In genomic region chr14:28321916-28322534, GRCm38 (mm10) we compare ENCODE assay signal across 18 mouse cellular contexts.
DNase-seq lines count a peak whose midpoint lies in the region; ATAC-seq and TF ChIP-seq lines count a peak whose summit lies in the region.
"Had no signal": no experiment of that assay in that cellular context is flagged by ENCODE, and none has a peak within 500 bp of the region (broad histone marks: within the 10 kb centered on the region; RNA-seq: fewer than 3 reads in every experiment).

No protein-coding gene starts in this region.

- 79% methylated on average over 5 of the region's 5 CpGs for WGBS in kidney, postnatal 0 days
- 93% methylated on average over 5 of the region's 5 CpGs for WGBS in neural tube, embryonic 15.5 days
- WGBS in stomach, embryonic 16.5 days = 64% methylated on average over 5 of the region's 5 CpGs

- TF ChIP-seq CTCF in kidney, postnatal 0 days (IDR thresholded peaks at IDR 0.05; ENCODE audit: low read depth) = peak; percentile 19; the same call in 1 of the 2 replicates

- H3K27ac ChIP-seq in kidney, postnatal 0 days = no peak overlapping the region
- H3K27ac ChIP-seq in neural tube, embryonic 15.5 days (replicated peaks) = 0 out of 2 replicates have a peak overlapping the region, but pooled peaks have one; percentile 15
- H3K27ac ChIP-seq in stomach, embryonic 16.5 days (ENCODE audit: low read length) = no peak overlapping the region
- H3K27ac ChIP-seq: liver, embryonic 13.5 days; midbrain, embryonic 13.5 days; stomach, embryonic 15.5 days had no signal

- H3K9ac ChIP-seq in kidney, postnatal 0 days (ENCODE audit: low read depth, low read length) = no peak overlapping the region
- no peak overlapping the region for H3K9ac ChIP-seq in neural tube, embryonic 15.5 days (replicated peaks)
- H3K9ac ChIP-seq in stomach, embryonic 16.5 days (ENCODE audit: low read length) = no peak overlapping the region
- H3K9ac ChIP-seq: forebrain, postnatal 0 days; liver, embryonic 13.5 days; midbrain, embryonic 13.5 days; stomach, embryonic 15.5 days had no signal

- no peaks in the 10 kb centered on the region; the same call in 1 of the 2 replicates for H3K4me1 ChIP-seq in kidney, postnatal 0 days (replicated peaks; ENCODE audit: insufficient read depth, low read length)
- peaks cover 5% of the 10 kb centered on the region; the same call in 1 of the 2 replicates for H3K4me1 ChIP-seq in neural tube, embryonic 15.5 days
- no peaks in the 10 kb centered on the region; the same call in 1 of the 2 replicates for H3K4me1 ChIP-seq in stomach, embryonic 16.5 days (ENCODE audit: control insufficient read depth, insufficient read depth, low read length)
- H3K4me1 ChIP-seq: liver, embryonic 13.5 days; stomach, embryonic 15.5 days had no signal

- H3K4me3 ChIP-seq in kidney, postnatal 0 days (replicated peaks; ENCODE audit: low read depth, low read length) = no peak overlapping the region
- H3K4me3 ChIP-seq in neural tube, embryonic 15.5 days (replicated peaks) = no peak overlapping the region
- H3K4me3 ChIP-seq in stomach, embryonic 16.5 days (replicated peaks; ENCODE audit: low read length) = no peak overlapping the region
- H3K4me3 ChIP-seq: liver, embryonic 13.5 days; midbrain, embryonic 13.5 days; stomach, embryonic 15.5 days had no signal

- DNase-seq in kidney, postnatal 0 days (ENCODE audit: low spot score) = no peak
- DNase-seq in kidney, postnatal 36 days = no peak
- no peak for DNase-seq in neural tube, embryonic 10.5 days (ENCODE audit: extremely low spot score, low spot score)
- DNase-seq in gastrocnemius, postnatal 25 days = peak; percentile 71
- no peak for DNase-seq in cerebellum, adult 11 months
- DNase-seq: cerebellum, adult 11-12 months; cerebellum, postnatal 36 days; forebrain, postnatal 0 days; kidney, postnatal 14 days; left cerebral cortex, postnatal 4 days; liver, embryonic 13.5 days; retina, postnatal 1 day; thymus, postnatal 25 days had no signal

- ATAC-seq in kidney, postnatal 0 days (replicated peaks; ENCODE audit: low FRiP score, low read depth) = no peak
- no peak for ATAC-seq in neural tube, embryonic 15.5 days (ENCODE audit: low FRiP score)
- ATAC-seq in stomach, embryonic 16.5 days (ENCODE audit: insufficient read depth, low FRiP score) = peak; percentile 64; the same call in 1 of the 2 replicates
- ATAC-seq: activated CD4-positive, CD25-positive, alpha-beta regulatory T cell, adult 4 months; forebrain, postnatal 0 days; midbrain, embryonic 13.5 days had no signal

- H3K4me2 ChIP-seq in kidney, postnatal 0 days (ENCODE audit: low read length) = no peak overlapping the region
- H3K4me2 ChIP-seq in neural tube, embryonic 15.5 days = no peak overlapping the region
- no peak overlapping the region for H3K4me2 ChIP-seq in stomach, embryonic 16.5 days (ENCODE audit: low read depth, low read length)
- H3K4me2 ChIP-seq: liver, embryonic 13.5 days; midbrain, embryonic 13.5 days; stomach, embryonic 15.5 days had no signal

- H3K9me3 ChIP-seq in kidney, postnatal 0 days (replicated peaks; ENCODE audit: low read length) = no peaks in the 10 kb centered on the region
- H3K9me3 ChIP-seq in neural tube, embryonic 15.5 days (replicated peaks) = no peaks in the 10 kb centered on the region
- no peaks in the 10 kb centered on the region for H3K9me3 ChIP-seq in stomach, embryonic 16.5 days (replicated peaks; ENCODE audit: control insufficient read depth, low read length)
- H3K9me3 ChIP-seq: liver, embryonic 13.5 days; midbrain, embryonic 13.5 days; stomach, embryonic 15.5 days had no signal

- H3K27me3 ChIP-seq in kidney, postnatal 0 days (ENCODE audit: insufficient read depth, low read length) = no peaks in the 10 kb centered on the region
- H3K27me3 ChIP-seq in neural tube, embryonic 15.5 days (replicated peaks) = no peaks in the 10 kb centered on the region
- no peaks in the 10 kb centered on the region for H3K27me3 ChIP-seq in stomach, embryonic 16.5 days (ENCODE audit: control insufficient read depth, insufficient read depth, low read length)
- H3K27me3 ChIP-seq: liver, embryonic 13.5 days; stomach, embryonic 15.5 days had no signal

- no peaks in the 10 kb centered on the region for H3K36me3 ChIP-seq in kidney, postnatal 0 days (ENCODE audit: insufficient read depth, low read length)
- no peaks in the 10 kb centered on the region for H3K36me3 ChIP-seq in neural tube, embryonic 15.5 days
- no peaks in the 10 kb centered on the region for H3K36me3 ChIP-seq in stomach, embryonic 16.5 days (ENCODE audit: control insufficient read depth, insufficient read depth, low read length)
- H3K36me3 ChIP-seq: liver, embryonic 13.5 days; midbrain, embryonic 13.5 days; stomach, embryonic 15.5 days had no signal
